Mouse (Mus musculus) kidney, adult 2 months (tissue): ENCODE measurements around the gene Kif5c. TPM values are rescaled to one million over a fixed set of nuclear protein-coding genes. Genes with fewer than 3 reads are reported as not detected.

ENCODE experiments used
- DNase-seq: peaks from one replicate; pipeline ENCODE4 v3.0.0; 2021
- H3K27ac ChIP-seq: fragments of 200-500 bp; 2 replicates; pipeline ENCODE4 v1.5.1; 2012; ENCODE audit warnings: low read depth, low read length, control low read depth, inconsistent platforms; ENCODE audit not compliant: insufficient read depth
- H3K27me3 ChIP-seq: fragments of 200-500 bp; replicated peaks from 2 replicates; pipeline ENCODE4 v1.6.1; 2012; ENCODE audit warnings: mild to moderate bottlenecking, moderate library complexity, low read length, inconsistent platforms; ENCODE audit not compliant: control insufficient read depth, insufficient read depth
- H3K36me3 ChIP-seq: fragments of 200-500 bp; 2 replicates; pipeline ENCODE4 v1.6.1; 2012; ENCODE audit warnings: mild to moderate bottlenecking, moderate library complexity, low read length, inconsistent platforms; ENCODE audit not compliant: control insufficient read depth, insufficient read depth
- H3K4me1 ChIP-seq: fragments of 200-500 bp; 2 replicates; pipeline ENCODE4 v1.6.1; 2011; ENCODE audit warnings: low read length; ENCODE audit not compliant: control insufficient read depth, insufficient read depth
- H3K4me3 ChIP-seq: fragments of 200-500 bp; 2 replicates; pipeline ENCODE4 v1.5.1; 2011; ENCODE audit warnings: mild to moderate bottlenecking, low read depth, low read length, control low read depth; ENCODE audit not compliant: insufficient read depth
- CTCF ChIP-seq: fragments of 200-500 bp; conservative IDR thresholded peaks from 2 replicates; pipeline ENCODE4 v1.5.1; 2011; ENCODE audit warnings: low read depth, mild to moderate bottlenecking, control low read depth, low read length, moderate library complexity, mixed read lengths; ENCODE audit not compliant: insufficient read depth, insufficient read length
- POLR2A ChIP-seq: fragments of 200-500 bp; IDR thresholded peaks from one replicate; pipeline ENCODE4 v1.6.1; 2011; ENCODE audit warnings: low read depth, low read length, control low read depth
- WGBS: fragments of 180-500 bp; shearing (Covaris S2); methylation state at CpG from one replicate; pipeline ENCODE4 v1.1.7; 2018; 5-methylcytosine and 5-hydroxymethylcytosine counted together
- polyA plus RNA-seq: library from polyadenylated mRNA; depleted of rRNA; stranded (reverse); fragments of >200 nt; gene quantifications from 2 replicates; pipeline ENCODE4 v1.2.3, GENCODE M21; 2012

Gene Kif5c
- polyA plus RNA-seq, 1 experiment = 0.58 TPM

DNA sequence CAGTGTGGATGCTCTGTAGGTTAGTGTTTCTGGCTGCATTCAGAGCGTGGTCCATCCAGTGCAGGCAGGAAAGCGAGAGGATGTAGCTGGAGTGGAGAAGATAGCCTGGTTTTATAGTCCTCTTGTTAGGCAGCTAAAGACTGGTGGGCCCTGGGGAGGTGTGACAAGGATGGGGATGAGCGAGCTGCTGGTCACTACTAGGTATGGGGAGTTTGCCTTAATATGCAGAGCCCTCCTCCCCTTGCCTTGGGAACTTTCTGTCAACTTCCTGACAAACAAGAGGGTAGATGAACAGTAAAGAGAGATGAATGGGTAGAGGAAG lies 36.7 kb downstream of the Kif5c start:
- H3K27me3 ChIP-seq = no peaks in the 10 kb centered on the region; the same call in 1 of the 2 replicates
- 86% methylated on average over 3 of the region's 3 CpGs for WGBS
- H3K4me3 ChIP-seq = no peak overlapping the region
- DNase-seq = no peak
- TF ChIP-seq CTCF (no peak), POLR2A (no peak)
- no peaks in the 10 kb centered on the region for H3K36me3 ChIP-seq
- no peaks in the 10 kb centered on the region for H3K4me1 ChIP-seq
- H3K27ac ChIP-seq = no peak overlapping the region

- Histone ChIP-seq H3K27me3 (no peaks in the 10 kb centered on the region; the same call in 1 of the 2 replicates), H3K4me1 (no peaks in the 10 kb centered on the region), H3K36me3 (no peaks in the 10 kb centered on the region), H3K27ac (no peak overlapping the region), H3K4me3 (no peak overlapping the region)
- peak; percentile 34; the same call in 1 of the 2 replicates for TF ChIP-seq CTCF
- TF ChIP-seq POLR2A = no peak
- 90% methylated on average over 2 of the region's 2 CpGs for WGBS
- DNase-seq = peak; percentile 6
Observed at GRCm38 (mm10) chr2:49656988-49657387, 37.9 kb downstream of the Kif5c start.

- H3K36me3 ChIP-seq = no peaks in the 10 kb centered on the region
- no peak for DNase-seq
- 82% methylated on average over 3 of the region's 3 CpGs for WGBS
Observed at GRCm38 (mm10) chr2:49657666-49658065, 38.6 kb downstream of the Kif5c start.

GRCm38 (mm10) chr2:49658988-49659387 lies 39.9 kb downstream of the Kif5c start:
- no peaks in the 10 kb centered on the region for H3K36me3 ChIP-seq
- H3K4me1 ChIP-seq = no peaks in the 10 kb centered on the region
- H3K27ac ChIP-seq = no peak overlapping the region
- H3K4me3 ChIP-seq = no peak overlapping the region
- no peaks in the 10 kb centered on the region; the same call in 1 of the 2 replicates for H3K27me3 ChIP-seq
- 60% methylated on average over 4 of the region's 4 CpGs for WGBS
- DNase-seq = no peak
- no peak for TF ChIP-seq POLR2A

More at GRCm38 (mm10) chr2:49657666-49658065, 38.6 kb downstream of the Kif5c start:
- TF ChIP-seq CTCF (no peak), POLR2A (no peak)
- no peak overlapping the region for H3K4me3 ChIP-seq
- no peaks in the 10 kb centered on the region for H3K4me1 ChIP-seq
- H3K27me3 ChIP-seq = no peaks in the 10 kb centered on the region; the same call in 1 of the 2 replicates
- H3K27ac ChIP-seq = no peak overlapping the region

DNA sequence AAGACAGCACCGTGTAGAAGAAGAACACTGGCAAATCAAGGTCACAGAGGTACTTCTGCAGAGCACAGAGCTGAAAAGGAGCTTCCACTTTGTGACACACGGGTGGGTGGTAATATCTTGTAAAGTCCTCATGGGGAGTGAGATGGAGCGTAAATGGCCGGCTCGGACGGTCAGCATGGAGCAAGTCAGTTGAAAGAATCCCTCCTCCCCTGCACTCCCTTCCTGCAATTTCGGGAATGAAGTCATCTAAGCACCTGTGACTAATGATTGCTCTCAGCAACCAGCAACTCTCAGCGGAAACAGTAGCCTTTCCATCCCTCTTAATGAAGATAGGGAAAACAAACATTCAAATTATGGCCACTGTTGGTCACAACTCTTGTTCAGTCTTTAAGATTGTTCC lies 40.9 kb downstream of the Kif5c start:
- 32% methylated on average over 8 of the region's 8 CpGs for WGBS
- Histone ChIP-seq H3K36me3 (no peaks in the 10 kb centered on the region), H3K4me1 (no peaks in the 10 kb centered on the region), H3K27me3 (no peaks in the 10 kb centered on the region; the same call in 1 of the 2 replicates), H3K4me3 (no peak overlapping the region), H3K27ac (no peak overlapping the region)
- no peak for TF ChIP-seq POLR2A
- TF ChIP-seq CTCF = no peak
- DNase-seq = no peak

- Histone ChIP-seq H3K4me3 (no peak overlapping the region), H3K4me1 (no peaks in the 10 kb centered on the region), H3K27ac (no peak overlapping the region), H3K36me3 (no peaks in the 10 kb centered on the region), H3K27me3 (no peaks in the 10 kb centered on the region; the same call in 1 of the 2 replicates)
- WGBS = 65% methylated on average over 12 of the region's 12 CpGs
- TF ChIP-seq POLR2A (no peak), CTCF (no peak)
- no peak for DNase-seq
Observed at GRCm38 (mm10) chr2:49660375-49660923, 41.4 kb downstream of the Kif5c start.

- Histone ChIP-seq H3K4me1 (no peaks in the 10 kb centered on the region), H3K36me3 (no peaks in the 10 kb centered on the region), H3K27ac (no peak overlapping the region), H3K4me3 (no peak overlapping the region), H3K27me3 (no peaks in the 10 kb centered on the region; the same call in 1 of the 2 replicates)
- no peak for DNase-seq
- no peak for TF ChIP-seq POLR2A
- no peak for TF ChIP-seq CTCF
Observed at GRCm38 (mm10) chr2:49661348-49661747, 42.2 kb downstream of the Kif5c start.

- Histone ChIP-seq H3K27me3 (no peaks in the 10 kb centered on the region; the same call in 1 of the 2 replicates), H3K4me3 (no peak overlapping the region), H3K36me3 (no peaks in the 10 kb centered on the region), H3K27ac (no peak overlapping the region), H3K4me1 (no peaks in the 10 kb centered on the region)
- TF ChIP-seq POLR2A = no peak
- TF ChIP-seq CTCF = no peak
- no peak for DNase-seq
- 91% methylated on average over 3 of the region's 3 CpGs for WGBS
Observed at GRCm38 (mm10) chr2:49661872-49662271, 42.8 kb downstream of the Kif5c start.
